Mouse (Mus musculus) midbrain, embryonic 16.5 days (tissue): ENCODE measurements around the gene Dapp1. TPM values are rescaled to one million over a fixed set of nuclear protein-coding genes. Genes with fewer than 3 reads are reported as not detected.
A peak's percentile ranks its signal among the peaks of the same experiment; 100 is the strongest.

Experiments
- ATAC-seq: fragments of 200-750 bp; cut with Nextera tagmentation; 2 replicates; pipeline ENCODE4 v1.8.0; 2017; ENCODE audit warnings: moderate TSS enrichment
- H3K27ac ChIP-seq: fragments of 300-500 bp; sonication (generic); 2 replicates; pipeline ENCODE4 v1.5.1; 2014; ENCODE audit warnings: mild to moderate bottlenecking, low read length, mixed read lengths
- H3K27me3 ChIP-seq: fragments of 300-500 bp; sonication (generic); 2 replicates; pipeline ENCODE4 v1.6.1; 2014; ENCODE audit warnings: low read depth, low read length, mixed read lengths; ENCODE audit not compliant: control insufficient read depth, insufficient read depth
- H3K36me3 ChIP-seq: fragments of 300-500 bp; sonication (generic); 2 replicates; pipeline ENCODE4 v1.6.1; 2014; ENCODE audit warnings: mild to moderate bottlenecking, low read length, moderate library complexity, mixed read lengths; ENCODE audit not compliant: control insufficient read depth, insufficient read depth
- H3K4me1 ChIP-seq: fragments of 300-500 bp; sonication (generic); 2 replicates; pipeline ENCODE4 v1.6.1; 2014; ENCODE audit warnings: mild to moderate bottlenecking, low read length, mixed read lengths; ENCODE audit not compliant: control insufficient read depth, insufficient read depth
- H3K4me2 ChIP-seq: fragments of 300-500 bp; sonication (generic); 2 replicates; pipeline ENCODE4 v1.6.1; 2014; ENCODE audit warnings: mild to moderate bottlenecking, low read length, mixed read lengths
- H3K4me3 ChIP-seq: fragments of 300-500 bp; sonication (generic); 2 replicates; pipeline ENCODE4 v1.5.1; 2014; ENCODE audit warnings: low read depth, mild to moderate bottlenecking, low read length, moderate library complexity, mixed read lengths
- H3K9ac ChIP-seq: fragments of 300-500 bp; sonication (generic); 2 replicates; pipeline ENCODE4 v1.6.1; 2014; ENCODE audit warnings: low read depth, low read length, mixed read lengths
- H3K9me3 ChIP-seq: fragments of 300-500 bp; sonication (generic); replicated peaks from 2 replicates; pipeline ENCODE4 v1.6.1; 2014; ENCODE audit warnings: mild to moderate bottlenecking, low read length, mixed read lengths; ENCODE audit not compliant: control insufficient read depth, poor library complexity, severe bottlenecking
- WGBS: fragments of 180-500 bp; shearing (Covaris S2); extraction: QIAGEN DNeasy Blood & Tissue Kit; methylation state at CpG from one replicate; pipeline ENCODE4 v1.1.7; 2014; 5-methylcytosine and 5-hydroxymethylcytosine counted together
- polyA plus RNA-seq: library from polyadenylated mRNA; unstranded; fragments of >200 nt; fragmentation: Nextera tagmentation; extraction: Ambion mirVana; gene quantifications from 2 replicates; pipeline ENCODE4 v1.2.1, GENCODE M21; 2015

Gene Dapp1
- polyA plus RNA-seq, 1 experiment from 2014 or later = 2.7 TPM

DNA sequence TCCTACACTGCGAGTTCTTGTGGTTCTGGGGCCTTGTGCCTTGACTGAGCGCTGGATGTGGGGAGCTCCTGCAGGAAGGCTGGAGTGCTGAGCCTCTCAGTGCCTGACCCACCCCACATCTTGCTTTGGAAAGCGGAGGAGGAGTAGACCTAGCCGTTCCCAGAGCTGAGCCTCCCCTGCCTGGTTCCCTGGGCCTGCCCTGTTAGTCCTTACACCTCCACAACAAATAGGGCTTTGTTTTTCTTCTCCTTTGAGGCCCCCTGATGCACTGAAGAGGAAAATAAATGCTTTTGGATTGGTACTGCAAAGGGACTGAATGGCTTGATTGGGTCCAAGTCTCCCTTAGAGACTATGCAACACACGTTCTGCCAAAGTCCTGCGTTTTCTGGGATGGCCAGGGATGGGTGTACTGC is 3.7 kb downstream of the Dapp1 start:
- no peaks in the 10 kb centered on the region for H3K27me3 ChIP-seq
- H3K9ac ChIP-seq = no peak overlapping the region
- H3K9me3 ChIP-seq = no peaks in the 10 kb centered on the region
- 16% methylated on average over 6 of the region's 6 CpGs for WGBS
- H3K4me2 ChIP-seq = no peak overlapping the region
- peak; percentile 66 for ATAC-seq
- H3K4me1 ChIP-seq = peaks cover 10% of the 10 kb centered on the region
- no peak overlapping the region for H3K4me3 ChIP-seq
- no peak overlapping the region; the same call in 1 of the 2 replicates for H3K27ac ChIP-seq
- H3K36me3 ChIP-seq = no peaks in the 10 kb centered on the region

DNA sequence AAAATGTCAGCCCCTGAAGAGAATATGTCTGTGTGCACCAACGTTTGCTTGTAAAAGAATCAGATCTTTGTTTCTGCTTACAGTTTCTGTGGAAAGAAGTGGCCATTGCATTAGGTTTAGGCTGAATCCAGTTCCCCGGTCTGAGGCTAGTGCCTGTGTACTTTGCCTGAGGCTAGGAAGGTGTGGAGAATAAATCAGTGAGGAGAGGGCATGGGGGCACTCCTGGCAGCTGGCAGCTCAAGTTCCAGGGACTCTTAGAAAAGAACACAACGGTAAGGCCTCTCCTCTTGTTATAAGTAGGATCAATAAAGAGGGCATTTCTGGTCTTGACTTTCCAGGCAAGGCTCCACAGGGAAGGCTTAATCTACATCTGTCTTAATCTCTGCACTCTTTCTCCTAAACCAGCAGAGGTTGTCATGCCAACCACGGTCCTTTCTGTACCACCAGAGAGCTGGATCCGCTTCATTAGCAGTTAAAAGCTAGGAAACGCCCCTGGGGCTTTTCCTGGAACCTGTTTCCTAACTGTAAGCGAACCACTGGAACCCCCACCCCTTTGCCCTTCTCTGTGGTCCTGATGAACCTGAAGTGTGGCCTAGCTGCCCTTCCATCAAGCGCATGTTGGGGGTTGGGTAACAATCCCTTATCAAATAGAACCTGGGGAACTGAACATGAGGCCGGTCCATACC is 4.3 kb downstream of the Dapp1 start:
- no peak overlapping the region for H3K4me2 ChIP-seq
- H3K4me1 ChIP-seq = peaks cover 10% of the 10 kb centered on the region
- H3K9ac ChIP-seq = no peak overlapping the region
- H3K27me3 ChIP-seq = no peaks in the 10 kb centered on the region
- no peak overlapping the region for H3K4me3 ChIP-seq
- no peaks in the 10 kb centered on the region for H3K9me3 ChIP-seq
- no peaks in the 10 kb centered on the region for H3K36me3 ChIP-seq
- H3K27ac ChIP-seq = peak overlapping the region; percentile 53
- ATAC-seq = peak; percentile 86
- WGBS = 8% methylated on average over 9 of the region's 9 CpGs

- no peaks in the 10 kb centered on the region for H3K27me3 ChIP-seq
- H3K9me3 ChIP-seq = no peaks in the 10 kb centered on the region
- no peak overlapping the region for H3K27ac ChIP-seq
- ATAC-seq = no peak
- H3K9ac ChIP-seq = no peak overlapping the region
- no peak overlapping the region for H3K4me3 ChIP-seq
- H3K4me2 ChIP-seq = no peak overlapping the region
- no peaks in the 10 kb centered on the region for H3K36me3 ChIP-seq
- 91% methylated on average over 17 of the region's 17 CpGs for WGBS
- H3K4me1 ChIP-seq = peaks cover 10% of the 10 kb centered on the region
Measured at GRCm38 (mm10) chr3:137975856-137976423, 5.4 kb downstream of the Dapp1 start.

- Histone ChIP-seq H3K4me1 (peaks cover 10% of the 10 kb centered on the region), H3K4me2 (no peak overlapping the region), H3K27ac (no peak overlapping the region), H3K27me3 (no peaks in the 10 kb centered on the region), H3K36me3 (no peaks in the 10 kb centered on the region), H3K4me3 (no peak overlapping the region), H3K9ac (no peak overlapping the region), H3K9me3 (no peaks in the 10 kb centered on the region)
- no peak for ATAC-seq
- 83% methylated on average over 7 of the region's 7 CpGs for WGBS
Measured at GRCm38 (mm10) chr3:137975435-137975834, 5.9 kb downstream of the Dapp1 start.

- no peaks in the 10 kb centered on the region for H3K9me3 ChIP-seq
- H3K4me3 ChIP-seq = no peak overlapping the region
- H3K4me2 ChIP-seq = no peak overlapping the region
- peaks cover 10% of the 10 kb centered on the region for H3K4me1 ChIP-seq
- no peak overlapping the region for H3K9ac ChIP-seq
- no peak for ATAC-seq
- 85% methylated on average over 8 of the region's 8 CpGs for WGBS
- H3K27ac ChIP-seq = no peak overlapping the region
- no peaks in the 10 kb centered on the region for H3K36me3 ChIP-seq
- no peaks in the 10 kb centered on the region for H3K27me3 ChIP-seq
Measured at GRCm38 (mm10) chr3:137974306-137974705, 7.0 kb downstream of the Dapp1 start.

DNA sequence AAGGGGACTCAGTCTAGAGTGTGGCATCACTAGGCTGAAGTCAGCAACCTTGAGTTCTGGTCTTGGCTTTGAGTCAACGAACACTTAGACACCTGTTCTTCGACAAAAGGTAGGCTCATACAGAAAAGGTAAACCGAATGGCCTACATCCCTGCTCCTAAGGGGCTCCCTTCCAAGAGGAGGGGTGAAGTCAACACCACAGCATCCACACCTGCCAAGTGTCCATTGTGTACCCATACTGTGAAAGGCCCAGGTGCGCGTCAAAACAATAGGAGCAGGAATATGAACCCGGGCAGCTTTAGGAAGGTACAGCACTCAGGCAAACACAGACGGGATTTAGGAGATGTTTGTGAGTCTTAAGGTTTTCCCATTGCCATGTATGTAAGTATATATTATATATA is 8.4 kb downstream of the Dapp1 start:
- no peak overlapping the region for H3K27ac ChIP-seq
- no peak for ATAC-seq
- no peaks in the 10 kb centered on the region for H3K9me3 ChIP-seq
- H3K36me3 ChIP-seq = no peaks in the 10 kb centered on the region
- peaks cover 10% of the 10 kb centered on the region for H3K4me1 ChIP-seq
- 93% methylated on average over 7 of the region's 7 CpGs for WGBS
- no peaks in the 10 kb centered on the region for H3K27me3 ChIP-seq
- no peak overlapping the region for H3K4me2 ChIP-seq
- no peak overlapping the region for H3K9ac ChIP-seq
- H3K4me3 ChIP-seq = no peak overlapping the region

DNA sequence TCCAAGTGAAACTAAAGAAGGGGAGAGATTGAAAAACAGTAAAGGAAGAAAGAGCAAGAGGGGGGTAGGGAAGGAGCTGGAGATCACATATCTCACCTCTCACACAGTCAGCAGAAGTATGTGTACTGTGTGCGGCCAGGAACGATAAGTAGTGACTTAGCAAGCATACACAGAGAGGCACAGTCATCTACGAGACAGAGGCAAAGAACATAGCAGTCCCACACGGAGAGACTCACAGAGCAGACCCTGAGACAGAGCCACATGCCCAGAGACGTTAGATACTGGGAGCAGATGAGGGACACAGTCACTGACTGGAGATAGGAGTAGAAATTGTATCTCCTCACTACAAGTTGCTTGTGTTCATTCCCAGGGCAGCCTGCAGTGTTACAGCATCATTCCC is 9.1 kb downstream of the Dapp1 start:
- no peak overlapping the region for H3K9ac ChIP-seq
- 85% methylated on average over 5 of the region's 5 CpGs for WGBS
- no peak overlapping the region for H3K27ac ChIP-seq
- no peaks in the 10 kb centered on the region for H3K36me3 ChIP-seq
- no peak for ATAC-seq
- peaks cover 5% of the 10 kb centered on the region for H3K4me1 ChIP-seq
- H3K4me2 ChIP-seq = no peak overlapping the region
- no peaks in the 10 kb centered on the region for H3K27me3 ChIP-seq
- no peaks in the 10 kb centered on the region for H3K9me3 ChIP-seq
- H3K4me3 ChIP-seq = no peak overlapping the region

DNA sequence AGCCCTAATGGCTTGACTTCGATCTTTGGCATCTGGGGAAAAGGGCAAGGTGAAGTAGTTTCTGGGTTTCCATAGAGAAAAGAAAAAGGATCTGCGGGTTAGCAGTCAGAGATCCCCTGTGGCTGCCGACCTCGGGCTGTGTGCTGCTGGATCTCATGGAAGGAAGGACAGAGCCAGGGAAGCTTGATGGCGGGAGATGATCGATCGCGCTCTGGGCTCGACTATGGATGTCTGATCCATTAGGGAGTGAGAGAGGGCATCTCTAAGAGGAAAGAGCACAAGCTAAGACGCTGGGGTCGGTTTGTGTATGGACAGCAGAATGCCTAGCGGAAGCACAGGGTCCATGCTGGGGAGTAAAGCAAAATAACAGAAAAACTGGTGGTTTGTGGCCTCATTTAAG is 11.4 kb downstream of the Dapp1 start:
- no peak for ATAC-seq
- no peaks in the 10 kb centered on the region for H3K9me3 ChIP-seq
- no peaks in the 10 kb centered on the region for H3K4me1 ChIP-seq
- 47% methylated on average over 12 of the region's 12 CpGs for WGBS
- peak overlapping the region; percentile 37 for H3K4me2 ChIP-seq
- H3K9ac ChIP-seq = no peak overlapping the region
- H3K27ac ChIP-seq = no peak overlapping the region
- no peaks in the 10 kb centered on the region for H3K27me3 ChIP-seq
- peak overlapping the region; percentile 29 for H3K4me3 ChIP-seq
- H3K36me3 ChIP-seq = no peaks in the 10 kb centered on the region

- H3K27ac ChIP-seq = no peak overlapping the region
- 91% methylated on average over 9 of the region's 9 CpGs for WGBS
- H3K27me3 ChIP-seq = no peaks in the 10 kb centered on the region
- no peak for ATAC-seq
- H3K4me1 ChIP-seq = no peaks in the 10 kb centered on the region
- no peak overlapping the region for H3K9ac ChIP-seq
- no peak overlapping the region for H3K4me3 ChIP-seq
- H3K4me2 ChIP-seq = no peak overlapping the region
- H3K9me3 ChIP-seq = no peaks in the 10 kb centered on the region
- H3K36me3 ChIP-seq = no peaks in the 10 kb centered on the region
Measured at GRCm38 (mm10) chr3:137968820-137969486, 12.4 kb downstream of the Dapp1 start.
